Mouse (Mus musculus): ENCODE data around the gene Slc25a43. TPM values are rescaled to one million over a fixed set of nuclear protein-coding genes. Genes with fewer than 3 reads are reported as not detected.
A peak's percentile ranks its signal among the peaks of the same experiment; 100 is the strongest.

The Slc25a43 gene
- total and polyA plus RNA-seq, 2 experiments from 2014 or later: 2.0 to 2.7 TPM

GRCm38 (mm10) chrX:36808318-36808683 is 64.8 kb downstream of the Slc25a43 start:
- Histone ChIP-seq H3K27ac (ENCODE audit: low read depth) (peak overlapping the region; percentile 80), H3K27me3 (ENCODE audit: control insufficient read depth, insufficient read depth, low read length) (no peaks in the 10 kb centered on the region), H3K4me3 (ENCODE audit: low read depth, low read length) (peak overlapping the region; percentile 45; the same call in 1 of the 2 replicates), H3K9me3 (replicated peaks; ENCODE audit: control insufficient read depth, low read length) (no peaks in the 10 kb centered on the region), H3K4me1 (ENCODE audit: control insufficient read depth, insufficient read depth) (0 out of 2 replicates have a peak, but pooled peaks cover 3% of the 10 kb centered on the region), H3K36me3 (replicated peaks; ENCODE audit: control insufficient read depth, insufficient read depth, low read length) (no peaks in the 10 kb centered on the region), H3K4me2 (ENCODE audit: low read depth, low read length) (peak overlapping the region; percentile 57), H3K9ac (replicated peaks; ENCODE audit: low read depth, low read length) (no peak overlapping the region)
- no peak for DNase-seq (ENCODE audit: low spot score)
- 36% methylated on average over 6 of the region's 6 CpGs for WGBS
- TF ChIP-seq EP300 (IDR thresholded peaks at IDR 0.05; ENCODE audit: low read depth): no peak
- TF ChIP-seq CTCF (IDR thresholded peaks at IDR 0.05; ENCODE audit: low read depth): no peak
- ATAC-seq (ENCODE audit: insufficient read depth, low read depth): no peak

GRCm38 (mm10) chrX:36811377-36811776 is 67.9 kb downstream of the Slc25a43 start:
- 23% methylated on average over 5 of the region's 5 CpGs for WGBS
- H3K27me3 ChIP-seq (ENCODE audit: control insufficient read depth, insufficient read depth, low read length): no peaks in the 10 kb centered on the region
- DNase-seq (ENCODE audit: low spot score): no peak
- H3K9me3 ChIP-seq (replicated peaks; ENCODE audit: control insufficient read depth, low read length): no peaks in the 10 kb centered on the region
- H3K9ac ChIP-seq (replicated peaks; ENCODE audit: low read depth, low read length): no peak overlapping the region
- H3K27ac ChIP-seq (ENCODE audit: low read depth): no peak overlapping the region
- TF ChIP-seq CTCF (IDR thresholded peaks at IDR 0.05; ENCODE audit: low read depth): peak; percentile 54
- no peak for TF ChIP-seq EP300 (IDR thresholded peaks at IDR 0.05; ENCODE audit: low read depth)
- H3K4me1 ChIP-seq (ENCODE audit: control insufficient read depth, insufficient read depth): 0 out of 2 replicates have a peak, but pooled peaks cover 3% of the 10 kb centered on the region
- ATAC-seq (ENCODE audit: insufficient read depth, low read depth): no peak
- H3K4me2 ChIP-seq (ENCODE audit: low read depth, low read length): no peak overlapping the region
- H3K36me3 ChIP-seq (replicated peaks; ENCODE audit: control insufficient read depth, insufficient read depth, low read length): no peaks in the 10 kb centered on the region
- no peak overlapping the region for H3K4me3 ChIP-seq (ENCODE audit: low read depth, low read length)

DNA sequence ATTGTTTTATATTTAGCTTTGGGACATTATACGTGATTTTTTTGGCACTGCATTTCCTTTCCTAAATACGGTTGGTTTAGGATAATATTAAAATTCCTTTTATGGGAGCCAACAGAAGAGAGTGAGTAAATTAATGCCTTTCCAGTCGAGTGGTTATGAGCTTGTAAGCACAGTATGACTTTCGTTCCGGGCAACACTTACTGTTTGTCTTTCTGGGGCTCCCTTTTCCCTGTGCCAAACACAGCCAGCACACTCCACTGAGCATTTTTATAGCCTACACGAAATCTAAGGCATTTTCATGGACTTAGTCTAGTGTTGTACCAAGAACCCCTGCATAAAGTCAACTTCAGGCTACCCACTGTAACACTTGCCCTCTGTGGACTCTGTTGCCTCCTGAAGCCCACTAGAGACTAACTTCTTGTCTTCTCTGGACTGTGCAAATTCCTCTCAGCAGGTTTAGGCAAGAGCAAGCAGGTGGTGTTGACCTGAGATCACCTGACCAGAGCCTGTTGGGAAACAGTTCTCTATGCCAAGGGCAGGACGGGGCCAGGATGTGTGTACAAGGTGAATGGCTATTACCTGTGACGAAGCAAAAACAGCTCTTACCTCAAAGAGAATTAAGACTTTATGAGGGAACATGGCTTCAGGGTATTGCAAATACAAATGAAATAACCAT is 70.8 kb downstream of the Slc25a43 start:
- H3K9me3 ChIP-seq (replicated peaks; ENCODE audit: control insufficient read depth, low read length): no peaks in the 10 kb centered on the region
- no peak overlapping the region for H3K27ac ChIP-seq (ENCODE audit: low read depth)
- no peak overlapping the region for H3K9ac ChIP-seq (replicated peaks; ENCODE audit: low read depth, low read length)
- H3K4me2 ChIP-seq (ENCODE audit: low read depth, low read length): no peak overlapping the region
- no peaks in the 10 kb centered on the region for H3K27me3 ChIP-seq (ENCODE audit: control insufficient read depth, insufficient read depth, low read length)
- DNase-seq (ENCODE audit: low spot score): no peak
- no peak for ATAC-seq (ENCODE audit: insufficient read depth, low read depth)
- no peaks in the 10 kb centered on the region for H3K36me3 ChIP-seq (replicated peaks; ENCODE audit: control insufficient read depth, insufficient read depth, low read length)
- TF ChIP-seq CTCF (IDR thresholded peaks at IDR 0.05; ENCODE audit: low read depth) (no peak), EP300 (IDR thresholded peaks at IDR 0.05; ENCODE audit: low read depth) (no peak)
- H3K4me3 ChIP-seq (ENCODE audit: low read depth, low read length): no peak overlapping the region
- no peaks in the 10 kb centered on the region for H3K4me1 ChIP-seq (ENCODE audit: control insufficient read depth, insufficient read depth)
- WGBS: 76% methylated on average over 8 of the region's 8 CpGs

GRCm38 (mm10) chrX:36815022-36815421 is 71.6 kb downstream of the Slc25a43 start:
- no peak for TF ChIP-seq CTCF (IDR thresholded peaks at IDR 0.05; ENCODE audit: low read depth)
- no peak for TF ChIP-seq EP300 (IDR thresholded peaks at IDR 0.05; ENCODE audit: low read depth)
- H3K9ac ChIP-seq (replicated peaks; ENCODE audit: low read depth, low read length): no peak overlapping the region
- no peak for DNase-seq (ENCODE audit: low spot score)
- no peak for ATAC-seq (ENCODE audit: insufficient read depth, low read depth)
- 71% methylated on average over 4 of the region's 4 CpGs for WGBS
- no peak overlapping the region for H3K4me2 ChIP-seq (ENCODE audit: low read depth, low read length)
- no peak overlapping the region for H3K27ac ChIP-seq (ENCODE audit: low read depth)
- no peaks in the 10 kb centered on the region for H3K27me3 ChIP-seq (ENCODE audit: control insufficient read depth, insufficient read depth, low read length)
- H3K36me3 ChIP-seq (replicated peaks; ENCODE audit: control insufficient read depth, insufficient read depth, low read length): no peaks in the 10 kb centered on the region
- H3K9me3 ChIP-seq (replicated peaks; ENCODE audit: control insufficient read depth, low read length): no peaks in the 10 kb centered on the region
- H3K4me1 ChIP-seq (ENCODE audit: control insufficient read depth, insufficient read depth): no peaks in the 10 kb centered on the region
- no peak overlapping the region for H3K4me3 ChIP-seq (ENCODE audit: low read depth, low read length)

GRCm38 (mm10) chrX:36815439-36815838 is 72.0 kb downstream of the Slc25a43 start:
- no peaks in the 10 kb centered on the region for H3K36me3 ChIP-seq (replicated peaks; ENCODE audit: control insufficient read depth, insufficient read depth, low read length)
- DNase-seq (ENCODE audit: low spot score) (no peak), ATAC-seq (ENCODE audit: insufficient read depth, low read depth) (no peak)
- H3K9ac ChIP-seq (replicated peaks; ENCODE audit: low read depth, low read length): no peak overlapping the region
- H3K4me3 ChIP-seq (ENCODE audit: low read depth, low read length): no peak overlapping the region
- no peak for TF ChIP-seq EP300 (IDR thresholded peaks at IDR 0.05; ENCODE audit: low read depth)
- no peak for TF ChIP-seq CTCF (IDR thresholded peaks at IDR 0.05; ENCODE audit: low read depth)
- H3K4me1 ChIP-seq (ENCODE audit: control insufficient read depth, insufficient read depth): no peaks in the 10 kb centered on the region
- no peaks in the 10 kb centered on the region for H3K9me3 ChIP-seq (replicated peaks; ENCODE audit: control insufficient read depth, low read length)
- no peak overlapping the region for H3K4me2 ChIP-seq (ENCODE audit: low read depth, low read length)
- no peaks in the 10 kb centered on the region for H3K27me3 ChIP-seq (ENCODE audit: control insufficient read depth, insufficient read depth, low read length)
- WGBS: 61% methylated on average over 2 of the region's 4 CpGs
- H3K27ac ChIP-seq (ENCODE audit: low read depth): no peak overlapping the region
